Mouse (Mus musculus) liver, embryonic 12.5 days (tissue): ENCODE results near the gene Cdk5rap2. TPM values are rescaled to one million over a fixed set of nuclear protein-coding genes. Genes with fewer than 3 reads are reported as not detected.

Experiments used
- ATAC-seq: fragments of 200-750 bp; cut with Nextera tagmentation; 2 replicates; pipeline ENCODE4 v1.8.0; 2017; ENCODE audit warnings: moderate number of reproducible peaks, mild to moderate bottlenecking, moderate library complexity
- H3K27ac ChIP-seq: fragments of 300-500 bp; sonication (generic); 2 replicates; pipeline ENCODE4 v1.5.1; 2016; ENCODE audit warnings: mild to moderate bottlenecking
- H3K27me3 ChIP-seq: fragments of 300-500 bp; sonication (generic); replicated peaks from 2 replicates; pipeline ENCODE4 v1.6.1; 2016; ENCODE audit warnings: mild to moderate bottlenecking, moderate library complexity
- H3K36me3 ChIP-seq: fragments of 300-500 bp; sonication (generic); 2 replicates; pipeline ENCODE4 v1.6.1; 2016; ENCODE audit warnings: mild to moderate bottlenecking, moderate library complexity
- H3K4me1 ChIP-seq: fragments of 300-500 bp; sonication (generic); 2 replicates; pipeline ENCODE4 v1.6.1; 2016
- H3K4me2 ChIP-seq: fragments of 300-500 bp; sonication (generic); 2 replicates; pipeline ENCODE4 v1.6.1; 2016; ENCODE audit warnings: mild to moderate bottlenecking, moderate library complexity
- H3K4me3 ChIP-seq: fragments of 300-500 bp; sonication (generic); 2 replicates; pipeline ENCODE4 v1.5.1; 2016; ENCODE audit warnings: mild to moderate bottlenecking, moderate library complexity
- H3K9ac ChIP-seq: fragments of 300-500 bp; sonication (generic); 2 replicates; pipeline ENCODE4 v1.6.1; 2016; ENCODE audit warnings: mild to moderate bottlenecking, moderate library complexity
- H3K9me3 ChIP-seq: fragments of 300-500 bp; sonication (generic); replicated peaks from 2 replicates; pipeline ENCODE4 v1.6.1; 2016; ENCODE audit warnings: mild to moderate bottlenecking, moderate library complexity
- WGBS: fragments of 180-500 bp; shearing (Covaris S2); methylation state at CpG from one replicate; pipeline ENCODE4 v1.1.7; 2016; ENCODE audit not compliant: insufficient replicate concordance; 5-methylcytosine and 5-hydroxymethylcytosine counted together
- polyA plus RNA-seq: library from polyadenylated mRNA; unstranded; fragments of >200 nt; fragmentation: Nextera tagmentation; extraction: Ambion mirVana; gene quantifications from 2 replicates; pipeline ENCODE4 v1.2.1, GENCODE M21; 2016

Cdk5rap2 gene
- polyA plus RNA-seq, 1 experiment from 2014 or later: 11.7 TPM

GRCm38 (mm10) chr4:70258826-70259225, 151.4 kb downstream of the Cdk5rap2 start:
- Histone ChIP-seq H3K9ac (no peak overlapping the region), H3K36me3 (peaks cover 63% of the 10 kb centered on the region), H3K9me3 (no peaks in the 10 kb centered on the region), H3K4me3 (no peak overlapping the region), H3K27ac (no peak overlapping the region), H3K4me1 (peaks cover 28% of the 10 kb centered on the region), H3K27me3 (no peaks in the 10 kb centered on the region), H3K4me2 (no peak overlapping the region)
- no peak for ATAC-seq
- 82% methylated on average over 9 of the region's 9 CpGs for WGBS

GRCm38 (mm10) chr4:70258205-70258604, 152.0 kb downstream of the Cdk5rap2 start:
- ATAC-seq: no peak
- Histone ChIP-seq H3K27me3 (no peaks in the 10 kb centered on the region), H3K4me3 (no peak overlapping the region), H3K9ac (no peak overlapping the region), H3K9me3 (no peaks in the 10 kb centered on the region), H3K27ac (no peak overlapping the region), H3K4me2 (no peak overlapping the region), H3K36me3 (peaks cover 63% of the 10 kb centered on the region), H3K4me1 (peaks cover 27% of the 10 kb centered on the region)
- 82% methylated on average over 6 of the region's 6 CpGs for WGBS

- 87% methylated on average over 5 of the region's 5 CpGs for WGBS
- Histone ChIP-seq H3K27me3 (no peaks in the 10 kb centered on the region), H3K36me3 (peaks cover 48% of the 10 kb centered on the region), H3K9ac (no peak overlapping the region), H3K4me3 (no peak overlapping the region), H3K4me2 (no peak overlapping the region), H3K27ac (no peak overlapping the region), H3K9me3 (no peaks in the 10 kb centered on the region), H3K4me1 (no peaks in the 10 kb centered on the region)
- ATAC-seq: no peak
Measured at GRCm38 (mm10) chr4:70251782-70252181, 158.5 kb downstream of the Cdk5rap2 start.

DNA sequence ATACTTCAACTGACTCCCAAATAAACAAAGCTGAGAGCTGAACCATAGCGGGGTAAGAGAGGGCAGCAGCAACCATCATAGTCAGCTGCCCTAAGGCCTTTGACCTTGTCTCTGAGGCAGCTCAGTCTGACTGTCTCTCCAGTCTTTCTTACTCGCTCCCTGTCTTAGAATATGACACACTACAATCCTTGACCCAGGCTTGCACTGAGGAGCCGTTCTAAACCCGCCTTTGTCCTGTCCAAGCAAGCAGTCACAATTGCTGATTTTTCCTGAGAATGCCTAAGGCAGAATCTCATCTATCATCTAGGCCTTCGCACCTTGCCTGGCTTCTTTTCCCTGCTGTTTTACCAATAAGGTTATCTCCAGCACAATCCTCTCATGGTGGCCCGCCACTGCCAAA, 164.5 kb downstream of the Cdk5rap2 start:
- Histone ChIP-seq H3K9ac (no peak overlapping the region), H3K9me3 (no peaks in the 10 kb centered on the region), H3K27ac (no peak overlapping the region), H3K36me3 (peaks cover 63% of the 10 kb centered on the region), H3K4me2 (no peak overlapping the region), H3K4me1 (no peaks in the 10 kb centered on the region), H3K4me3 (no peak overlapping the region), H3K27me3 (no peaks in the 10 kb centered on the region)
- 73% methylated on average over 6 of the region's 6 CpGs for WGBS
- no peak for ATAC-seq

GRCm38 (mm10) chr4:70243561-70244120, 166.6 kb downstream of the Cdk5rap2 start:
- Histone ChIP-seq H3K27me3 (no peaks in the 10 kb centered on the region), H3K27ac (no peak overlapping the region), H3K4me2 (no peak overlapping the region), H3K9me3 (no peaks in the 10 kb centered on the region), H3K4me1 (no peaks in the 10 kb centered on the region), H3K36me3 (peaks cover 72% of the 10 kb centered on the region), H3K9ac (no peak overlapping the region), H3K4me3 (no peak overlapping the region)
- 81% methylated on average over 3 of the region's 3 CpGs for WGBS
- ATAC-seq: no peak

- H3K36me3 ChIP-seq: peaks cover 87% of the 10 kb centered on the region
- 85% methylated on average over 7 of the region's 7 CpGs for WGBS
- H3K4me3 ChIP-seq: no peak overlapping the region
- H3K4me1 ChIP-seq: no peaks in the 10 kb centered on the region
- H3K4me2 ChIP-seq: no peak overlapping the region
- ATAC-seq: no peak
- no peaks in the 10 kb centered on the region for H3K27me3 ChIP-seq
- no peak overlapping the region for H3K27ac ChIP-seq
- no peaks in the 10 kb centered on the region for H3K9me3 ChIP-seq
- H3K9ac ChIP-seq: no peak overlapping the region
Measured at GRCm38 (mm10) chr4:70239731-70240130, 170.5 kb downstream of the Cdk5rap2 start.

GRCm38 (mm10) chr4:70238862-70239261, 171.4 kb downstream of the Cdk5rap2 start:
- WGBS: 85% methylated on average over 6 of the region's 6 CpGs
- Histone ChIP-seq H3K9ac (no peak overlapping the region), H3K4me2 (no peak overlapping the region), H3K36me3 (peaks cover 87% of the 10 kb centered on the region), H3K4me3 (no peak overlapping the region), H3K4me1 (no peaks in the 10 kb centered on the region), H3K27me3 (no peaks in the 10 kb centered on the region), H3K9me3 (no peaks in the 10 kb centered on the region), H3K27ac (no peak overlapping the region)
- no peak for ATAC-seq

- Histone ChIP-seq H3K27me3 (no peaks in the 10 kb centered on the region), H3K27ac (no peak overlapping the region), H3K9ac (no peak overlapping the region), H3K36me3 (peaks cover 63% of the 10 kb centered on the region), H3K4me3 (no peak overlapping the region), H3K9me3 (no peaks in the 10 kb centered on the region), H3K4me1 (no peaks in the 10 kb centered on the region), H3K4me2 (no peak overlapping the region)
- ATAC-seq: no peak
- 85% methylated on average over 3 of the region's 3 CpGs for WGBS
Measured at GRCm38 (mm10) chr4:70232383-70232782, 177.9 kb downstream of the Cdk5rap2 start.

DNA sequence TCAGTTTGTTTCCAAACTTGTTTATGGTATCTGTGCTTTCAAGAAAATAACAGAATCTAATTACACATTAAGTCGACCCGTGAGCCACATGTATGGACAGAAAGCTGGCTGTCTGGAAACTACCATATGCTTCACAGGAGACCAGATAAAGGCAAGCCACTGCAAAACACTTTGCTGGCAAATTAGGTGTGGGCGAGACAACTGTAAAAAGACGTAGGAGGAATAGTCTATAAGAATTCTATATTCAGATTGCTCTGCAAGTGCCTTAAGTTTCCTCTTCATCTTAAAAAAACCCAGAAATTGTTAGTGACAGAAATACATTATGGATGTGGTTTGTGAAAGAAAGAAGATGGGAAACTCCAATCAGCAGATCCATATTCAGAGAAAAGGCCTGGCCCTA, 180.4 kb downstream of the Cdk5rap2 start:
- no peaks in the 10 kb centered on the region for H3K27me3 ChIP-seq
- no peak for ATAC-seq

DNA sequence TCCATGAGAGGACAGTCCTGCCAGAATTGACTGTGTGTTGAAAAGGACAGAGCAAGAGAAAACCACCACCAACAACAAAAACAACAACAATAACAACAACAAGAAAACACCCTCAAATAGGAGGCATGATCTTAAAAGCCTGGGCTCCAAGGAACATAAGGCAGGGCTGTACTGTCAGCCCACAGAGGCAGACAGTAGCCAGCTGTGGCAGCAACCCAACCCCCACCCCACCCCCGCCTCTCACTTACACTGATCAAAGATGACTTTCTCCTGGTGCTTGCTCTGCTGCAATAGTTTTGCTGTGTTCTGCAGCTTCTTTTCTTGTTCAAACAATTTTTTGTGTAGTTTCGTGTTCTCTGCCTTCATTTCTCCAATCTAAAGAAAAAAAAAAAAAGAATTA, 181.9 kb downstream of the Cdk5rap2 start:
- Histone ChIP-seq H3K4me3 (no peak overlapping the region), H3K9me3 (no peaks in the 10 kb centered on the region), H3K4me1 (no peaks in the 10 kb centered on the region), H3K9ac (no peak overlapping the region), H3K36me3 (peaks cover 70% of the 10 kb centered on the region), H3K4me2 (no peak overlapping the region), H3K27ac (no peak overlapping the region), H3K27me3 (no peaks in the 10 kb centered on the region)
- ATAC-seq: no peak
- 68% methylated on average over 2 of the region's 2 CpGs for WGBS

More for the DNA sequence above, 180.4 kb downstream of the Cdk5rap2 start:
- Histone ChIP-seq H3K9me3 (no peaks in the 10 kb centered on the region), H3K36me3 (peaks cover 68% of the 10 kb centered on the region), H3K27ac (no peak overlapping the region), H3K4me3 (no peak overlapping the region), H3K9ac (no peak overlapping the region), H3K4me2 (no peak overlapping the region), H3K4me1 (no peaks in the 10 kb centered on the region)
- WGBS: 81% methylated on average over 4 of the region's 4 CpGs

- ATAC-seq: no peak
- H3K36me3 ChIP-seq: peaks cover 76% of the 10 kb centered on the region
- no peak overlapping the region for H3K27ac ChIP-seq
- no peaks in the 10 kb centered on the region for H3K4me1 ChIP-seq
- no peaks in the 10 kb centered on the region for H3K9me3 ChIP-seq
- H3K4me3 ChIP-seq: no peak overlapping the region
- H3K9ac ChIP-seq: no peak overlapping the region
- 78% methylated on average over 3 of the region's 3 CpGs for WGBS
- H3K27me3 ChIP-seq: no peaks in the 10 kb centered on the region
- H3K4me2 ChIP-seq: no peak overlapping the region
Measured at GRCm38 (mm10) chr4:70227667-70228066, 182.6 kb downstream of the Cdk5rap2 start.

DNA sequence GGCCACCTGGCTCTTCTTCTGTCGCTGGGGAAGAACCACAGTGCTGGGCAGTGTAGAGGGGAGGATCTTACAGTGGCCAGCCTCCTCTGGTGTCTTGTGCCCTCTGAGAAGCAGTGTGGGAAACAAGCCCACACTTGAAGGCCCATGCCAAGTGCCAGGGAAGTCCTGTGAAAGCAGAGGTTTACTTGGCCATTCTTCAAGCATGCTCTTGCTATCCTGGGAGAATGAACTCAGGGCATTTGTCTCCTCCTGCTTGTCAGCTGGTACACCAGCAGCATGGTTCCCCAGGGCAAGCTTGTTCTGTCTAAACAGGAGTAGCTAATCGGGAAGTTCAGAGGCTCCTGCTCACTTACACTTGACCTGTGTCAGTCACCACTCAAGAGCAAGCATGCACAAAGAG, 185.7 kb downstream of the Cdk5rap2 start:
- Histone ChIP-seq H3K36me3 (peaks cover 74% of the 10 kb centered on the region), H3K9me3 (no peaks in the 10 kb centered on the region), H3K4me3 (no peak overlapping the region), H3K9ac (no peak overlapping the region), H3K4me2 (no peak overlapping the region), H3K27me3 (no peaks in the 10 kb centered on the region), H3K27ac (no peak overlapping the region), H3K4me1 (no peaks in the 10 kb centered on the region; the same call in 1 of the 2 replicates)
- ATAC-seq: no peak
- WGBS: 73% methylated on average over 2 of the region's 2 CpGs

GRCm38 (mm10) chr4:70221878-70222277, 188.4 kb downstream of the Cdk5rap2 start:
- no peak for ATAC-seq
- H3K9ac ChIP-seq: no peak overlapping the region
- H3K9me3 ChIP-seq: no peaks in the 10 kb centered on the region
- H3K36me3 ChIP-seq: peaks cover 58% of the 10 kb centered on the region
- no peak overlapping the region for H3K4me3 ChIP-seq
- no peak overlapping the region for H3K27ac ChIP-seq
- H3K4me2 ChIP-seq: no peak overlapping the region
- 66% methylated on average over 3 of the region's 3 CpGs for WGBS
- H3K4me1 ChIP-seq: no peaks in the 10 kb centered on the region; the same call in 1 of the 2 replicates
- no peaks in the 10 kb centered on the region for H3K27me3 ChIP-seq
